Mouse (Mus musculus) ES-E14 (cell line): ENCODE data around the gene Pdzd2. TPM values are rescaled to one million over a fixed set of nuclear protein-coding genes. Genes with fewer than 3 reads are reported as not detected.

Experiments
- DNase-seq: peaks from one replicate; pipeline ENCODE4 v3.0.0-alpha.2; 2013; ENCODE audit warnings: low read depth, low spot score
- H3K27ac ChIP-seq: 2 replicates; pipeline ENCODE4 v1.5.1; 2012; ENCODE audit warnings: low read depth, mild to moderate bottlenecking, low read length, moderate library complexity, mixed read lengths; ENCODE audit not compliant: poor library complexity, insufficient read depth, severe bottlenecking
- H3K36me3 ChIP-seq: 2 replicates; pipeline ENCODE4 v1.6.1; 2012; ENCODE audit warnings: mild to moderate bottlenecking, low read length, moderate library complexity, mixed read lengths; ENCODE audit not compliant: control insufficient read depth, poor library complexity, insufficient read depth, severe bottlenecking
- H3K4me1 ChIP-seq, 2 experiments: fragments of 150-350 bp in 1 of 2; sonication (generic) in 1 of 2; 2 replicates each; pipeline ENCODE4 v1.6.1; 2012; ENCODE audit warnings: low read length in 2 of 2, mild to moderate bottlenecking in 1 of 2, mixed read lengths in 1 of 2; ENCODE audit not compliant: control insufficient read depth in 2 of 2, insufficient read depth in 2 of 2, poor library complexity in 1 of 2
- H3K4me3 ChIP-seq, 2 experiments: fragments of 150-350 bp in 1 of 2; sonication (generic) in 1 of 2; 2 replicates each; pipeline ENCODE4 v1.5.1; 2012; ENCODE audit warnings: low read length in 2 of 2, low read depth in 1 of 2, mild to moderate bottlenecking in 1 of 2, mixed read lengths in 1 of 2; ENCODE audit not compliant: insufficient read depth in 1 of 2, poor library complexity in 1 of 2, severe bottlenecking in 1 of 2
- H3K9ac ChIP-seq: 2 replicates; pipeline ENCODE4 v1.6.1; 2012; ENCODE audit warnings: low read depth, mild to moderate bottlenecking, low read length, mixed read lengths; ENCODE audit not compliant: poor library complexity, insufficient read depth, severe bottlenecking
- H3K9me3 ChIP-seq: fragments of 150-350 bp; sonication (generic); 2 replicates; pipeline ENCODE4 v1.6.1; 2012; ENCODE audit warnings: low read depth, mild to moderate bottlenecking, low read length; ENCODE audit not compliant: control insufficient read depth, insufficient read depth
- CHD2 ChIP-seq: IDR thresholded peaks from 2 replicates; pipeline ENCODE4 v1.6.1; 2014; ENCODE audit warnings: mild to moderate bottlenecking, low read depth, low read length, inconsistent platforms
- HCFC1 ChIP-seq: IDR thresholded peaks from 2 replicates; pipeline ENCODE4 v1.6.1; 2012; ENCODE audit warnings: low read length, inconsistent platforms, borderline replicate concordance; ENCODE audit not compliant: insufficient read depth
- MAFK ChIP-seq: IDR thresholded peaks from 2 replicates; pipeline ENCODE4 v1.6.1; 2014; ENCODE audit warnings: mild to moderate bottlenecking, low read depth, low read length, inconsistent platforms; ENCODE audit not compliant: insufficient read depth
- ZC3H11A ChIP-seq: IDR thresholded peaks from 2 replicates; pipeline ENCODE4 v1.6.1; 2012; ENCODE audit warnings: low read depth, mild to moderate bottlenecking, inconsistent platforms, low read length, borderline replicate concordance
- ZNF384 ChIP-seq: IDR thresholded peaks from 2 replicates; pipeline ENCODE4 v1.6.1; 2012; ENCODE audit warnings: low read depth, low read length, inconsistent platforms
- in situ Hi-C, 2 experiments: fragments of 600-800 bp; cut with MboI; formaldehyde crosslinking; loops; one replicate each; pipeline ENCODE4 v1.15.1; 2025; ENCODE audit warnings: low sequenced_read_pairs in 2 of 2, inconsistent platforms in 1 of 2; ENCODE audit not compliant: unreplicated experiment in 2 of 2
- total RNA-seq: library from RNA; depleted of rRNA; stranded (reverse); fragments of 300-350 nt; gene quantifications from 2 replicates; pipeline ENCODE4 v1.2.3, GENCODE M21; 2012

Pdzd2 gene
- total RNA-seq, 1 experiment, result 6.3 TPM

GRCm38 (mm10) chr15:12622701-12623100 is 117.0 kb downstream of the Pdzd2 start:
- Histone ChIP-seq H3K36me3 (no peaks in the 10 kb centered on the region), H3K9ac (no peak overlapping the region), H3K4me1 (peaks cover 0 to 2% of the 10 kb centered on the region in 2 experiments; a peak in 1 of 4 replicates), H3K27ac (no peak overlapping the region), H3K4me3 (no peak overlapping the region), H3K9me3 (no peaks in the 10 kb centered on the region)
- TF ChIP-seq ZNF384 (no peak), ZC3H11A (no peak), MAFK (no peak), CHD2 (no peak)
- in situ Hi-C loops, result no loop called here
- no peak for DNase-seq

- no peak overlapping the region for H3K27ac ChIP-seq
These were observed 117.6 kb downstream of the Pdzd2 start for GRCm38 (mm10) chr15:12622093-12622643.

DNA sequence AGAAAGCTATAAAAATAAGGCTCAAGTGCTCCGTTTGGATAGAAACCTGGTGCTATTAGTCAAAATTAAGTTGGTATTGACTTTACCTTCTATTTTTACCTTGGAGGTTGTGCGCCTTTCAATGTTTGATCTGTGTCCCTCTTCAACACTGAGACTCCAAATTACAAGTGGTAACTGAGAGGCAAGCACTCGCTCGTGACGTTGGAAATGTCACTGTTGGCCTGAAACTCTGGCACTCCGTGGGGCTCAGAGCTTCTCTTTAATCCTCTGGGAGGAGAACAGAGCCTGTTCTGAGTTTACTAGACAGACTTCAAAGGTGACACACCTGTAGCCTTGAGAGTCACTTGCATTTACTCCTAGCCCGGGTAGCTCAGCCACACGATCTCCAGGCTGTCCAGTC is 120.5 kb downstream of the Pdzd2 start:
- H3K9ac ChIP-seq, result no peak overlapping the region
- no peaks in the 10 kb centered on the region for H3K9me3 ChIP-seq
- peaks cover 2 to 3% of the 10 kb centered on the region in 2 experiments; a peak in 1 of 4 replicates for H3K4me1 ChIP-seq
- no peaks in the 10 kb centered on the region for H3K36me3 ChIP-seq
- TF ChIP-seq CHD2 (no peak), HCFC1 (no peak), ZC3H11A (no peak), MAFK (no peak), ZNF384 (no peak)
- H3K4me3 ChIP-seq, result no peak overlapping the region
- in situ Hi-C loops, result no loop called here
- H3K27ac ChIP-seq, result no peak overlapping the region
- no peak for DNase-seq

More at GRCm38 (mm10) chr15:12622093-12622643, 117.6 kb downstream of the Pdzd2 start:
- TF ChIP-seq ZC3H11A (no peak), ZNF384 (no peak), CHD2 (no peak), MAFK (no peak), HCFC1 (no peak)
- no peak overlapping the region for H3K4me3 ChIP-seq
- in situ Hi-C loops, result no loop called here
- H3K9me3 ChIP-seq, result no peaks in the 10 kb centered on the region
- peaks cover 2 to 5% of the 10 kb centered on the region in 2 experiments; a peak in 2 of 4 replicates for H3K4me1 ChIP-seq
- no peak for DNase-seq
- no peak overlapping the region for H3K9ac ChIP-seq
- no peaks in the 10 kb centered on the region for H3K36me3 ChIP-seq

GRCm38 (mm10) chr15:12617651-12618050 is 122.1 kb downstream of the Pdzd2 start:
- DNase-seq, result no peak
- in situ Hi-C loops, result no loop called here
- H3K9ac ChIP-seq, result no peak overlapping the region
- TF ChIP-seq ZC3H11A (no peak), ZNF384 (no peak), MAFK (no peak), HCFC1 (no peak), CHD2 (no peak)
- no peak overlapping the region for H3K4me3 ChIP-seq
- no peaks in the 10 kb centered on the region for H3K9me3 ChIP-seq
- no peaks in the 10 kb centered on the region; the same call in 1 of the 2 replicates for H3K36me3 ChIP-seq
- peaks cover 2 to 3% of the 10 kb centered on the region in 2 experiments; a peak in 1 of 4 replicates for H3K4me1 ChIP-seq
- H3K27ac ChIP-seq, result no peak overlapping the region
